Mouse (Mus musculus) layer of hippocampus, adult 9-10 months (tissue): ENCODE data around the gene Pak6.

Source experiments
- DNase-seq: peaks from one replicate; pipeline ENCODE4 v3.0.0; 2022; ENCODE audit warnings: low spot score

Pak6 gene

DNA sequence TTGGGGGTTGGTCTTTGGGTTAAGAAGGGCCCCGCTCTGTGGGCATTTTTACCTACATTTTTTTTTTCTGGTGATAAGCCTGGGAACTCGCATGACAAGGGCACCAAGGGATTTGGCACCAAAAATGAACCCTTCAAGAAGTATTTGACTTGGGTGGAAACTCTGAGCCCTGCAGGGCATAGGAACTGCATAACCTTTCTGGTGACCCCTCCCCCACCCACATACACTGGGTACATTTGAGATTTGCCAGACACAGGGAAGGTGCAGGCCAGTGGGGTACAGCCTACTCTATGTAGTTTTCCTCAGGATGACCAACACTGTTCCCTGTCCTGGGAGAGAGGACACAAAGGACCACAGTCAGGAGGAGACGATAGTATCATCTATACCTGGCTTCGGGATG lies 2.5 kb downstream of the Pak6 start:
- no peak for DNase-seq

DNA sequence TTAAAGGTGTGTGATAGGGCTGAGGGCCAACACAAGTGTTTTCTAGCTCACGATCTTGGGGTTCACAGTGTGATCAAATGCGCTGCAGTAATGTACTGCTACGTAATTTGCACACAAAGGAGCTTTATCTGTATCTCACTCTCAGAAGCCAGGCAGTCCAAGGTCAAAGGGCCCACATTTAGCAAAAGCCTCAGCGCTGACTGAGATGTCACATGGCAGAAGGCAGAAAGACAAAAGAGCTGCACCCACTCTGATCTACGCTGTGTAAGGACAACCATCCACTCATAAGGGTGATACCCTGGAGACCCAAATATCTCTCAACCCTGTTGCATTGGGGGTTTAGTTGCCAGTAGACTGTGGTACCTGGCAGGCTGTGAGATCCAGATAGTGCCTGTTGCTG lies 4.1 kb downstream of the Pak6 start:
- DNase-seq = no peak

DNA sequence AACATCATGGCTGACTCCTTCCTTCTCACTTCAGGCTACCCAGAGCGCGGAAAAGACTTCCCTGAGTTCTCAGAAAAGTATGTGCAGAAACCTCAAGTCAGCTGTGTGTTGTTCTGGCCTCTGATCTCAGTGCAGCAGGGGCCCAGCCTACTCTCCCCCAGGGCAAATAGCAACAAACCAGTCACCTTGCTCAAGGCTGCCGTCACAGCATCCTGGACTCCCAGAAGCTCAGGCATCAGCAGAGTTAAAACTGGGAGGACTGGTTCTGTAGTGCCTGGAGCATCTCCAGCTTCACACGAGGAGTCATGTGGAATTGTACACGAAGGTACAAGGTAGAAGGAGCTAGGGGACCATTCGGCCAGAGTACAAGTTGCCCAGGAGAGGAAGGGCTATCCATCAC lies 6.1 kb downstream of the Pak6 start:
- DNase-seq = no peak

DNA sequence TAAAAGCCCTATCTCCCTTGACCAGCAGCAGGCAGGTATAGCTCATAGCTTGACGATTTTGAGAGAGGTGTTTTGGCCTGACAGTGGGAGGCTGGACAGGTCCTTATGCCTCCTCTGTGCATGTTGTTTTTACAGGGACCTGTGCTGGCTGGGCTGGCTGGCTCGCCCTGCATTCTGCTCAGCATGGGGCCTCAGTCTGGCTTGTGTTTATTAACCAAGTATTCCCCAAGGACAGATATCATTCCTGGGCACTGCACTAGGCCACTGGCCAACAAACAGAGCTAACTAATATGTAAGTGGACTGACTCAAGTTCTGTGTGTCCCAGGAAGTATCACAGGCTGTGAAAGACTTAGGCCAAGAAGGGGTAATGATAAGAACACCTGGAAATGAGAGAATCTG lies 6.7 kb downstream of the Pak6 start:
- no peak for DNase-seq

DNA sequence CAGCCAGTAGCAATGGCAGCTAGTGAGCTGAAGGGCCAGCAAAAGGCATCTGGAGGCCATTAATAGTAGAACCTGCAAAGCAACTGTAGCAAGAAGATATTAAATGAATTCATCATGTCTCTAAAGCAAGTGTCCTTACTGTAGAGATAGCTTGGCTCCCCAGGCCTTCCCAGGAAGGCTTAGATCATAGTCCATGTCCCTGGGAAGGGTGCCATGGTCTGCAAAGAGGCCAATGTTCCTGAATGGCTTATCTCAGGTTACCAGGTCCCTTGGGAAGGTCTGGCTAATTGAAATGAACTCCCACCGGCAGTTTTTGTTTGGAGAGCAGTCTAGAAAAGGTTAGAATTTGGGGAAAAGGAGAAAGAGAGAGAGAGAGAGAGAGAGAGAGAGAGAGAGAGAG lies 8.6 kb downstream of the Pak6 start:
- DNase-seq = no peak

DNA sequence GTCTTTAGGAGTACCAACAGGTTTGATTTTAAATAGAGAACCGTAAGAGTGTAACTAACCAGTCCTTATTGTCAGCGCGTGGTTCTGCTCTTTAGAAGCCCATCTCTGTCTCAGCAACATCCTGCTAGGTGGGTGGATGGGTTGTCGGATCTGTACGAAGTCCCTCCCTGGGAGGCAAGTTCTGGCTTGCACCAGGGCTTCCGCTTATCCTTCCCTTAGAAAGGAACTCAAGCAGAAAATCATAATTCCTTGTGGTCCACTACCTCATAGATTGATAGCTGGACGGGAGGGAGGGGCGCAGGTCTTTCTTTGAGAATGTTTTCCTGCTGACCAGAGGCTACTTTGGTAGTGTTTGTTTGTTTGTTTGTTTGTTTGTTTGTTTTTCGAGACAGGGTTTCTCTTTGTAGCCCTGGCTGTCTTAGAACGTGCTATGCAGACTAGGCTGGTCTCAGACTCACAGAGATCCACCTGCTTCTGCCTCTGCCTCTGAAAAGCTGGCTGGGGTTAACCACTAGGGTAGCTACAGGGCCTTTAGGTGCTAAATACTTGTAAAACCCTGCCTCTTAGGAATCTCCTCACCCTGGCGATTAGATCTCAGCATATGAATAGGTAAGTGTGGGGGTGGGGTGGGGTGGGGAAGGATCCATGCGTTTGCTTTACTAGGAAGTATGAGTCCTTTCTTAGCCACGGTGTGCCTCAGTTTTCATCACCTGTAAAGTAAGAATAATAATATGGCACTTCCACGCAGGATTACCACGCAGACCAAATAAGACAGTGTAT lies 10.8 kb downstream of the Pak6 start:
- no peak for DNase-seq

DNA sequence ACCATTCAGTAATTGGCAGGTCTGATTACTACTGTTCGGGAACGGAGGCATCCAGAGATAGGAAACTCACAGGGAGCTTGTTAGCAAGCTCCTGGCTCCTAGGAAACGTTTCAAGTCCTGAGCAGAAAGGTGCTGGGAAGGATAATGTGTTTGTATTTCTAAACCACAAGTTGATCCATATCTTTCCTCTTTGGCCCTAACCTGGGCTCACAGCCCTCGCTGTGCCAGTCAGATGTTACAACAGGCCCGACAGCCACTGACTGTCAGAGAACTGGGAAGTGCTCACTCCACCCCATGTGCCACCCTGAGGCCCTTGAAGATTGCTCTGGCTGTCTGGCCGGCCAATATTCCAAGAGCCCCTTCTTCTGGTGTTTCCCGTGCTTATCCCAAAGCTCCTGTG lies 11.4 kb downstream of the Pak6 start:
- no peak for DNase-seq

DNA sequence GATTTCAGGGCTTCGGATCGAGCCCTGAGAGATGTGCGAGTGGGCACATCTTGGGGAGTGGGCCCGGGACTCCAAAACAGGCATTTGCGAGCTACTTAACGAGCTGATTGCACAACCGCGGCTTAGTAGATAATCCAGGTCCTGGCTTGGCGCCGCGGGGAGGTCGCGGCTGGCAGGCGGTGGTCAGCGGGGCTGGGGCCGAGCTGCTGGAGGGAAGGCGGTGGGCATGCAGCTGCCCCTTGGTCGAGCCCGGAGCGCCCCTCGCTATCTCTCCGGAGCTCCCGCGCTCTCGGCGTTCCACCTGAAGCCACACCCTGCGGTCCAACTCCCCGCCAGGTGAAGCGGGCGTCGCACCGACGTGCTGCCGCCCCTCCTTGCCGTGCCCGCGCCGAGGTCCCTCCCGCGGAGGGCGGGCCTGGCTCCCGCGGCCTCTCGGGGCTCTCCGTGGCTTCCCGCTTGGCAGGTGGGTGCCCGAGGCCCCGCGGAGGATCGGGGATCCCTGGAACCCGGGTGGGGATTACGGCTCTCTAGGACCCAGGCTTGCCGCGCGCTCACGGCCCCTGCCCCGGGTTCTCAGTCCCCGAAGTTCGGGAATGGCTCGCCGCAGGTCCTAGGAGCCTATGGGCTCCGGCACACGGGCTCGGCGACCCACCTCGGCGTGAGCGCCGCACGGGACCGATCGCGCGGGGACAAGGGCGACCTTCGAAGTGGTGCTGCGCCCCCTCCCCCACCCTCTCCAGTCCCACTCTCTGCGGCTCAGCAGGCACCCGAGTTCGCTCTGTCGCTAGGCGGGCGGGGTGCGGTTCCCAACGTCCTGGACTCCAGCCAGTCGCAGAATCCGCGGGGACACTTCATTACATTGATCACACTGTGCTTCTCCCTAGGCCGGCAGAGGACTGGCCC lies 14.0 kb downstream of the Pak6 start:
- DNase-seq = no peak

DNA sequence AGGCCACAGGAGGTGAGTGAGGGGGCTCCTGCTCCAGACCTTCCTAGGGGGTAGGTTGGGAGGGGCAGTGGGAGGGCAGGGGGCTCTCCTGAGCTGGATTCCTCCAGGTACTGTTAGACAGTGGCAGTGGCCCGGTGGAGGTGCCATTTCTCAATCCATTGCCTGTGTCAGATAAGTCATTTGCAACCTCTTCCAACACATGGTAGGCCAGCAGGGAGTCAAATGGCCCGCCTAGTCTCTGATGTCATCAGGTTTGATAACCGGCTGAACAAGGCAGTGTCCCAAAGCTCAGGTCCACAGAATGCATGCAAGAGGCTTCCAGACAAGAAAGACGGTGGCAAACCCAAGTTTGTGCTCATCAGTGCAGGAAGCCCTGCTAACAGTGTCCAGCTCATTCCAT lies 14.7 kb downstream of the Pak6 start:
- no peak for DNase-seq

DNA sequence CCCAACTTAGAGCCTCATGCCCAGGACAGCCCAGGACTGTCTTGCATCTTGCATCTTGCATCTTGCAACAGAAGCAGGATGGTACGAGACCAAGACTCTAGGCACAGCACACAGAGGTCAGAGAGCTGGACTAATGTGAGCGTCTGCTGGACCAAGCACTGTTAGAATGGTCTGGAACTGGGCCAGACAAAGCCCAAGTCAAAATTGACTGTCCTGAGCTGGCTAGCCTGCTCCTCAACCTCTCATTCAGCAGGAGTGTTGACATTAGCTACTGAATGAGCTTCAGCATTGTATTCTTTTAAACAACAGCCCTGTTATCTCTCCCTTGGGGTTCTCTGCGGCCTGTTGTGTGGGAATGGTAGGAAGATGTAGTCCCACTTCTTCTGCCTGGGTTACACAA lies 16.5 kb downstream of the Pak6 start:
- DNase-seq = no peak

DNA sequence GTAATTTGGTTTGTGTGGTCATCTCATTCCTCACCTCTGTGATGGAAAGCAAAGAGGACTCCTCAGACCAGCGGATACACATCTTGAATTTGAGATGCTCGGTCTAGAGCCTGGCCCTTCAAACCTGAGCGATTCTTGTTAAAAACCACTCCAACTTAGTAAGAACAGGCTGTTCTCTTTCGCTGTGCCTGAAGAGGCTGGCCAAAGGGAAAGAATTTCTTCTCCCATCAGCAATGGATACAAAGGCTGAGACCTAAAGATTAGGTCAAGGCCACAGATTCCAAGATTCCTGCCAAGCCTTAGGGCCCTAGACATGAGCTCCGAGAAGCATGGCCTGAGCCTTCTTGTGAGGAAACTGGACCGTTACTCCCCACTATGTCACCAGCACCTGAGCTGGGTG lies 17.8 kb downstream of the Pak6 start:
- no peak for DNase-seq

DNA sequence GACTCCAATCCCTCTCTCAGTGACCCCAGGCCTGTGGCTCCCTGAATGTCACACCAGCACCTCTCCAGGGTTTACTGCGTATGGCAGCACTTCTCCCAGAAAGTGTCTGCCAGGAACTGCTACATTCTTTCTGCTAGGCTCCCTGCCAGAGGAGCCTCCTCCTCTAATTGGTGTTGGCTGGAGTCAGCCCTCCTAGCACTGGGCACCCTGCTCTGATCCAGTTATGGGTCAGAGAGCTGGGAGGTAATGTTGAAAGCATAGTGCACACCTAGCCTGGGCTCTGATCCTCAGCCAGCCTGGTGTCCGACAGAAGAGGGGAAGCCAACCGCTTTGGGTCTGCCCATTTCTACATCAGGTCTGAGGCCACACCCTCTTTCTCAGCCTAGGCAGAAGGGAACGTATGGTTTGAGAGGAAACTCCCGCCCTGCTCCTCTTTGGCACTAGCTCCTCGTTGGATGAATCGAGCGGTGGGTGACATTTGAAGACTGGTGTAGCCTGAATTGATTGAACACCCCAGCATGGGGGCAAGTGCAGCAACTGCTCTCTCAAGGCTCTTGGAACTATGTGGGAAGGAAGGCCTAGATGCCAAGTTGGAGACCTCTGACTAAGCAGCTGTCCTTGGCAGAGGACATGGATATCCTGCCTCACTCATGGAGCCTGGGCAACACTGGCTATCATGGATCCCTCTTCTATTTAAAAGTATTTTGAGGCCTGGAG lies 19.6 kb downstream of the Pak6 start:
- no peak for DNase-seq

DNA sequence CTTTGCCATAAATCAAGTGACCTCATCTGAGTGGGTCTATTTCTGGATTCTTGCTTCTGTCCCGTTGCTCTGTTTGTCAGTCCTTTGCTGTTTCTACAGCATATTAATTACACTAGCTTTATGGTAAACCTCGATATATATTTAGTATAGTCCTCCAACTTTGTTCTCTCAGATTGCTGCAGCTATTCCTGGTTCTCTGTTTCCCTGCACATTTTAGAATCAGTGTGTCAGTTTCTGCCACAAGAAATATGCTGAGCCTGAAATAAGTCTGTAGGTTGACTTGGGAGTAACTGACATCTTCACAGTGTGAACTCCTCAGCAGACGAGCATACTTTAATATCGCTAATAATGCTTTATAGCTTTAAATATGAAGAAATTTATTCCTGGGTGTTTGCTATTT lies 22.0 kb downstream of the Pak6 start:
- DNase-seq = no peak

DNA sequence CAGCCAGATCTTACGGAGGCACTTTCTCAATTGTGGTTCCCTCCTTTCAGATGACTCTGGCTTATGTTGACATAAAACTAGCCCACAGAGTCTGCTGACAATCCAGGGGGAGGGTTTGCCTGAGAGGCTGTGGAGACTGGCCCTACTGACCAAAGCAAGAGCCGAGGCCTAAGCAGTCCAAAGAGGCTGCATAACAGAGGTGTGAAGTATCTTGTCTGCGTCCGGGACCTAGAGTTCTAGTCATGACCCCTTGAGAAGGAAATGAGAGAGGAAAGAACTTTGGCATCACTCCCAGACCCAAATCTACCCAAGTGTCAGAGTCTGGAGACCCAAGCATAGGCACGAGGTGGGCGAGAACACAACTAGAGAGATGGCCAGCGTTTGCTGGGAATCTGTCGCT lies 23.6 kb downstream of the Pak6 start:
- no peak for DNase-seq

DNA sequence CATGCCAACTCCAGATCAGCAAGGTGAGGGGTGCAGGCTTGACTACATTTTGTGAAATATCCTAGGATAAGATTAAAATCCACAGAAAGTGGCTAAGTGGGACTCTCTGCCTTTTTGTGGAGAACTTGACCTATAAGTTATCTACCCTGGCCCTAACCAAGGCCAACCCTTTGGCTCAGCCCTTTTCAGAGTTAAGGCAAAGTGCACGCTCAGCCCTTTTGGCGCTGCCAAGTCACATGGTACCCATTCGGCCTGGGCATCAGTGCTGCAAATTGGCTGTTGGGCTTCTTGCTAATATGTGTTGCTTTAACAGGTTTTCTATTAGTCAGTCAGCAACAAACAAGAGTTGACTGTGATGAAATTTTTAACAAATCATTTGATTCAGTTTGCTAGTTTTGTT lies 24.7 kb downstream of the Pak6 start:
- DNase-seq = no peak

DNA sequence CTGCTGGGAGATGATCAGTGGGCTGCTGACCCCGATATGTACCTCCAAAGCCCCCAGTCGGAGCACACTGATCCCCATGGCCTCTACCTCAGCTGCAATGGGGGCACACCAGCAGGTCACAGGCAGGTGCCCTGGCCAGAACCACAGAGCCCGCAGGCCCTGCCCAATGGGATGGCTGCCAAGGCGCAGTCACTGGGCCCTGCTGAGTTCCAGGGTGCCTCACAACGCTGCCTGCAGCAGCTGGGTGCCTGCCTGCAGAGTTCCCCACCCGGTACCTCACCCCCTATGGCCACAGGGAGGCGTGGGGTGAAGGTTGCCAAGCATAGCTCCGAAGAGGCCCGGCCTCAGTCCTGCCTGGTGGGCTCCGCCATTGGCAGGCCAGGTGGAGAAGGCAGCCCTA lies 26.8 kb downstream of the Pak6 start:
- no peak for DNase-seq

DNA sequence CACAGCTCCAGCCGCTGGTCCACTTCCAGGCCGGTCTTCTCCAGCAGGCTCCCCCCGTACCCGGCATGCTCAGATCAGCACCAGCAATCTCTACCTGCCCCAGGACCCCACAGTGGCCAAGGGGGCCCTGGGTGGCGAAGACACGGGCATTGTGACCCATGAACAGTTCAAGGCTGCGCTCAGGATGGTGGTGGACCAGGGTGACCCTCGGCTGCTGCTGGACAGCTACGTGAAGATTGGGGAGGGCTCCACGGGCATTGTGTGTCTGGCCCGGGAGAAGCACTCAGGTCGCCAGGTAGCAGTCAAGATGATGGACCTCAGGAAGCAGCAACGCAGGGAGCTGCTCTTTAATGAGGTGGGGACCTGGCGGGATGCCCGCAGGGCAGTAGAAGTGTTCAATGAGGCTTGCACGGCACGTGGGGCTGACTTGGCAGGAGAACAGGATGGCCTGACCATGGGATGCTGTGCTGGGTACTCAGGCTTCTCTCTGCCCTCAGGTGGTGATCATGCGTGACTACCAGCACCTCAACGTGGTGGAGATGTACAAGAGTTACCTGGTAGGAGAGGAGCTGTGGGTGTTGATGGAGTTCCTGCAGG lies 30.4 kb downstream of the Pak6 start:
- DNase-seq = no peak

DNA sequence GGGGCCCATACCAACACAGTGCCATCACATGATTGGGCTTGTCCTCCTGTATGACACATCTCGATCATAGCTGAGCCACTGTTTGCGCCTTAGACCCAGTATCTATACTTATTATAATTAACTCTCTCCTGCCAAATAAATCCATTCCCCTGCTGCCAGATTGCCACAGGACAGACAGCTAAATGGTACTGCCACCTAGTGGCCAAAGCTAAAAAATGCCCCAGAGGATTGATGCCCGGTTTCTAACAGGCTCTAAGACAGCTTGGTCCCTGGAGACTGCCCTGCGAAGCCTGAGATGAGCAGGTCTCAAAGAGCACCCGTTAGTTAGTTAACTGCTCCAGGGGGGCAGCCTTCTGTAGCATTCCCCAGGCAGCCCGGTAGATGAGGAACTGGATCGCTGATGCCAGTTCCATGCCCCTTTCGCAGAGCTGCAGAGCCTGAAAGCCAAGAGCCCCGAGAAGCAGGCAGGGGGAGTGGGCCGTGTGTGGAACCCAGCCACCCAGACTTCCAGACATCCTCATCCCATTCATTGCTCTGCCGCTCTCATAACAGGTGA lies 32.7 kb downstream of the Pak6 start:
- DNase-seq = peak; percentile 55

DNA sequence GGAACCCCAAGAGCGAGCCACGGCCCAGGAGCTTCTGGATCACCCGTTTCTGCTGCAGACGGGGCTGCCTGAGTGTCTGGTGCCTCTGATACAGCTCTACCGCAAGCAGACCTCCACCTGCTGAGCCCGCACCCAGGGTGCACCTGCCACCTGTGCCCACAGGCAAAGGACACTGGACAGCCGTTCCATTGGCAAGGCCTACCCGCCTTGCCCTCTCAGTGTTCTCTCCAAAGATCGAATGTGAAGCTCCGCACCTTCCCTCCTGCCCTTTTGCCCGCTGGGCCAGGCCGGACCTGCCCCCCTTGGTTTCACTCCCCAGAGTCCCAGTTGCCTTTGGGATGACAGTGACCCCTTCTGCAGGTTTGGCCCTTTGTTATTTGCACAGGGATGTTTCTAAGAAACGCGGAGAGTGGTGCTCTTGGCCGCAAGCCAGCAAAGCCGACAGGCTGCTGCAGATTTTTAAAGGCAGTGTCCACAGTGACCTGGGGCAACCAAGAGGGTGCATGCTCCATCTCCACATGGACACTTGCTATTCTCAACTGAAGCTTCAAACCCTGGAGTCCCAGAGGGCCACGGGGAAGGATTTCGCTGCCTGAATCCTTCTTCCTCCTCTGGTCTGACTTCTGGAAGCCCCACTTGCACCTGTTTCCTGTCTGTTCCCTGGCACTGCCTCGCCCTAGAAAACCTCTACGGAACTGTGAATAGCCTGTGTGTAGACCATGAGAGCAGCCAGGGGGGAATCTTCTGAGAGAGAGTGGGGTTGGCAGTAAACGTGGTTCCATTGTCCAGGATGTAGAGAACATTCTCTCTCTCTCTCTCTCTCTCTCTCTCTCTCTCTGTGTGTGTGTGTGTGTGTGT lies 33.6 kb downstream of the Pak6 start:
- no peak for DNase-seq

DNA sequence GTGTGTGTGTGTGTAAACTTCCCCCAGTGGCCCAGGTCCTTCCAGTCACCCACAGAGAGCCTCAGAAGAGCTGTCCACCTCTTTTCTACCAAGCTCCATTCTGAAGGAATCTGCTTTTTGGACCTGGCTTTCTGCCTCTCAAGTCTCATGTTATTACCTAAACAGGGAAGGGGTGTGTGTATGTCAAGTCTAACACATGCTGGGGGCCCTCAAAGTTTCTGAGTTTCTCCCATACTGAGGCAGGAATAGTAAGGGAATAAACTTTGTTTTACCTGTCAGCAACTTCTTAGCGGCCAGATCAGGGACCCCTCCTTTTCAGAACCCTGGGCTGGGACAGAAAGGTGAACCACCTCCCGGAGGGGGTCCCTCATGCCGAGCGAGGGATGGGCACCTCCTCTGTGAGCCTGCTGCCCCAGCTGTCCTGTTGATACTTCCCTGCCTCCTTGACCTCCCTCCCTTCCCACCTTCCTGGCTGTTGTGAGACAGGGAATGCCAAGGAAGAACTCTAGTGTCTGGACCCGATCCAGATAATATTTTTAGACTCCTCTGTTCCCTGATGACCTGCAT lies 34.3 kb downstream of the Pak6 start:
- no peak for DNase-seq

DNA sequence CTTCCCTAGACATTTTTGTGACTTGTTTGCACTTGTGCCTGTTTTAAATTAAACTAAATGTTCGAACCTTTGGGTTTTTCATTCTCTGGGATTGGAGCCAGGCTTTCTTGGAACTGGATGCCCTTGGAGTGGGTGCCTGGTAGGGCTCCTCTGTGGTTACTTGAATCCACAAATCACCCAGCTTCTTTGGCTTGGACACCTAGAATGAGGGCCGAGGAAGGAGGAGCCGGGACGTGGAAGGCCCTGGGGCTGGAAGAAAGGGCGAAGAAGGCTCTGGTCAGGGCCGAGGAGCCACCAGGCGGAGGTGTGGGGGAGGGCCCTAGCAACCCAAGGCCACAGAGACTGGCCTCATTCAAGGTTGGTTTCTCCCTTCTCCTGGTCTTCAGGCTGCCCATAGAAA lies 34.9 kb downstream of the Pak6 start:
- no peak for DNase-seq
